Mouse (Mus musculus) induced T-regulatory cell, adult 2 months (primary cell): ENCODE measurements around the gene Mrps17.

ENCODE experiments used
- DNase-seq: peaks from one replicate; pipeline ENCODE4 v3.0.0-alpha.2; 2012; ENCODE audit warnings: low read depth

Mrps17 gene

GRCm38 (mm10) chr5:129742903-129743488 is 27.7 kb downstream of the Mrps17 start:
- DNase-seq = no peak

GRCm38 (mm10) chr5:129744050-129744449 is 28.8 kb downstream of the Mrps17 start:
- DNase-seq = no peak

- DNase-seq = no peak
These were observed 41.6 kb downstream of the Mrps17 start for GRCm38 (mm10) chr5:129756886-129757285.

- DNase-seq = no peak
These were observed 44.7 kb downstream of the Mrps17 start for GRCm38 (mm10) chr5:129759929-129760480.

GRCm38 (mm10) chr5:129761865-129762540 is 46.7 kb downstream of the Mrps17 start:
- DNase-seq = no peak

GRCm38 (mm10) chr5:129770443-129771355 is 55.4 kb downstream of the Mrps17 start:
- no peak for DNase-seq
